Mouse (Mus musculus) G1E (cell line): Measurements from ENCODE around the gene Nhp2.

ENCODE experiments used
- CTCF ChIP-seq: IDR thresholded peaks from 2 replicates; pipeline ENCODE4 v1.5.1; 2012; ENCODE audit warnings: low read depth, low read length, inconsistent platforms, mixed read lengths
- GATA1 ChIP-seq: IDR thresholded peaks from 2 replicates; pipeline ENCODE4 v1.6.1; 2012; ENCODE audit warnings: borderline replicate concordance, low read length, inconsistent platforms, mixed read lengths
- GATA2 ChIP-seq: IDR thresholded peaks from 2 replicates; pipeline ENCODE4 v1.6.1; 2012; ENCODE audit warnings: low read depth, low read length, inconsistent platforms, borderline replicate concordance
- TAL1 ChIP-seq: conservative IDR thresholded peaks from 2 replicates; pipeline ENCODE4 v1.6.1; 2012; ENCODE audit warnings: low read depth, low read length, inconsistent platforms, mixed read lengths

GRCm38 (mm10) chr11:51577587-51577986 is 41.9 kb upstream of the Nhp2 start:
- no peak for TF ChIP-seq CTCF
- TF ChIP-seq GATA1 = no peak
- no peak for TF ChIP-seq TAL1
- no peak for TF ChIP-seq GATA2
